Mouse (Mus musculus) liver, embryonic 14.5 days (tissue): ENCODE measurements at regions not wholly inside any gene's neighbourhood (a gene's known extent, or its start where the extent isn't known, plus 50 kb on each side); places are given as distances from the start of the nearest gene placed in this dataset.

Experiments used
- ATAC-seq: fragments of 200-750 bp; cut with Nextera tagmentation; 2 replicates; pipeline ENCODE4 v1.8.0; 2017; ENCODE audit warnings: moderate number of reproducible peaks, mild to moderate bottlenecking, moderate library complexity; ENCODE audit not compliant: insufficient read depth
- DNase-seq, 3 experiments: peaks; one replicate each; pipeline ENCODE4 v3.0.0-alpha.2; 2012 to 2013; ENCODE audit warnings: low read depth in 3 of 3, low spot score in 3 of 3
- H3K27ac ChIP-seq: fragments of 300-500 bp; sonication (generic); 2 replicates; pipeline ENCODE4 v1.5.1; 2014; ENCODE audit warnings: moderate library complexity, mild to moderate bottlenecking, control low read depth, inconsistent platforms
- H3K27me3 ChIP-seq: fragments of 300-500 bp; sonication (generic); 2 replicates; pipeline ENCODE4 v1.6.1; 2014; ENCODE audit warnings: mild to moderate bottlenecking, low read length, moderate library complexity; ENCODE audit not compliant: control insufficient read depth, insufficient read depth
- H3K36me3 ChIP-seq: fragments of 300-500 bp; sonication (generic); replicated peaks from 2 replicates; pipeline ENCODE4 v1.6.1; 2014; ENCODE audit warnings: low read depth; ENCODE audit not compliant: control insufficient read depth, insufficient read depth
- H3K4me1 ChIP-seq, 2 experiments: fragments of 200-500 bp in 1 of 2; fragments of 300-500 bp in 1 of 2; sonication (generic) in 1 of 2; replicated peaks; 2 replicates each; pipeline ENCODE4 v1.6.1; 2012 to 2014; ENCODE audit warnings: antibody characterized with exemption in 1 of 2, inconsistent platforms in 1 of 2, low read length in 1 of 2; ENCODE audit not compliant: control insufficient read depth in 2 of 2, insufficient read depth in 2 of 2
- H3K4me2 ChIP-seq: fragments of 300-500 bp; sonication (generic); 2 replicates; pipeline ENCODE4 v1.6.1; 2014; ENCODE audit warnings: low read depth, mild to moderate bottlenecking, control low read depth, moderate library complexity
- H3K4me3 ChIP-seq, 2 experiments: fragments of 200-500 bp in 1 of 2; fragments of 300-500 bp in 1 of 2; sonication (generic) in 1 of 2; 2 replicates each; pipeline ENCODE4 v1.5.1; 2012 to 2014; ENCODE audit warnings: low read depth in 2 of 2, low read length in 2 of 2, mild to moderate bottlenecking in 2 of 2, control low read depth in 1 of 2, inconsistent platforms in 1 of 2, moderate library complexity in 1 of 2; ENCODE audit not compliant: insufficient read depth in 1 of 2
- H3K9ac ChIP-seq: fragments of 300-500 bp; sonication (generic); replicated peaks from 2 replicates; pipeline ENCODE4 v1.6.1; 2014; ENCODE audit warnings: mild to moderate bottlenecking, control low read depth, moderate library complexity
- H3K9me3 ChIP-seq: fragments of 300-500 bp; sonication (generic); 2 replicates; pipeline ENCODE4 v1.6.1; 2016; ENCODE audit warnings: low read length, mixed read lengths; ENCODE audit not compliant: control insufficient read depth
- CTCF ChIP-seq: IDR thresholded peaks from 2 replicates; pipeline ENCODE4 v1.5.1; 2016; ENCODE audit warnings: antibody characterized with exemption, low read depth, control low read depth
- EP300 ChIP-seq: IDR thresholded peaks from 2 replicates; pipeline ENCODE4 v1.6.1; 2016; ENCODE audit warnings: antibody characterized with exemption, low read depth
- WGBS: fragments of 180-500 bp; shearing (Covaris S2); extraction: QIAGEN DNeasy Blood & Tissue Kit; methylation state at CpG from one replicate; pipeline ENCODE4 v1.1.7; 2014; ENCODE audit not compliant: insufficient replicate concordance; 5-methylcytosine and 5-hydroxymethylcytosine counted together

GRCm38 (mm10) chr1:193800998-193801397, 430.9 kb upstream of the Camk1g start:
- H3K9me3 ChIP-seq = no peaks in the 10 kb centered on the region
- 22% methylated on average over 3 of the region's 3 CpGs for WGBS
- ATAC-seq = no peak
- DNase-seq = no peak
- no peak overlapping the region for H3K4me2 ChIP-seq
- H3K4me3 ChIP-seq = no peak overlapping the region
- no peaks in the 10 kb centered on the region for H3K27me3 ChIP-seq
- no peaks in the 10 kb centered on the region for H3K4me1 ChIP-seq
- no peak overlapping the region for H3K9ac ChIP-seq
- no peak overlapping the region for H3K27ac ChIP-seq
- TF ChIP-seq CTCF = no peak
- no peak for TF ChIP-seq EP300
- no peaks in the 10 kb centered on the region for H3K36me3 ChIP-seq

- ATAC-seq = no peak
- TF ChIP-seq CTCF = no peak
- TF ChIP-seq EP300 = no peak
- 43% methylated on average over 2 of the region's 2 CpGs for WGBS
These were observed 420.5 kb upstream of the Camk1g start for GRCm38 (mm10) chr1:193790579-193790978.

GRCm38 (mm10) chr1:193788496-193788895, 418.4 kb upstream of the Camk1g start:
- Histone ChIP-seq H3K27ac (no peak overlapping the region), H3K36me3 (no peaks in the 10 kb centered on the region)
- no peak for TF ChIP-seq EP300
- no peak for TF ChIP-seq CTCF

More at GRCm38 (mm10) chr1:193790579-193790978, 420.5 kb upstream of the Camk1g start:
- Histone ChIP-seq H3K36me3 (no peaks in the 10 kb centered on the region), H3K4me1 (no peaks in the 10 kb centered on the region), H3K4me3 (no peak overlapping the region), H3K4me2 (no peak overlapping the region), H3K9me3 (no peaks in the 10 kb centered on the region), H3K9ac (no peak overlapping the region), H3K27ac (no peak overlapping the region), H3K27me3 (no peaks in the 10 kb centered on the region)
- no peak for DNase-seq

GRCm38 (mm10) chr1:193787417-193787816, 417.3 kb upstream of the Camk1g start:
- Histone ChIP-seq H3K4me3 (no peak overlapping the region), H3K36me3 (no peaks in the 10 kb centered on the region), H3K27me3 (no peaks in the 10 kb centered on the region), H3K4me2 (no peak overlapping the region), H3K27ac (no peak overlapping the region), H3K9me3 (no peaks in the 10 kb centered on the region), H3K9ac (no peak overlapping the region), H3K4me1 (no peaks in the 10 kb centered on the region)
- no peak for DNase-seq
- ATAC-seq = no peak
- TF ChIP-seq CTCF (no peak), EP300 (no peak)
- WGBS = 38% methylated on average over 1 of the region's 1 CpGs

More at GRCm38 (mm10) chr1:193788496-193788895, 418.4 kb upstream of the Camk1g start:
- Histone ChIP-seq H3K4me2 (no peak overlapping the region), H3K4me3 (no peak overlapping the region), H3K27me3 (no peaks in the 10 kb centered on the region), H3K9me3 (no peaks in the 10 kb centered on the region), H3K4me1 (no peaks in the 10 kb centered on the region), H3K9ac (no peak overlapping the region)
- DNase-seq (no peak), ATAC-seq (no peak)
- WGBS = 55% methylated on average over 2 of the region's 2 CpGs

- H3K27ac ChIP-seq = no peak overlapping the region
These were observed 414.9 kb upstream of the Camk1g start for GRCm38 (mm10) chr1:193784966-193785365.

More at GRCm38 (mm10) chr1:193784966-193785365, 414.9 kb upstream of the Camk1g start:
- H3K4me1 ChIP-seq = no peaks in the 10 kb centered on the region
- H3K4me3 ChIP-seq = no peak overlapping the region
- DNase-seq (no peak), ATAC-seq (no peak)
- no peak overlapping the region for H3K9ac ChIP-seq
- no peak overlapping the region for H3K4me2 ChIP-seq
- no peak for TF ChIP-seq CTCF
- no peak for TF ChIP-seq EP300
- no peaks in the 10 kb centered on the region for H3K27me3 ChIP-seq
- no peaks in the 10 kb centered on the region for H3K36me3 ChIP-seq
- 41% methylated on average over 1 of the region's 1 CpGs for WGBS
- H3K9me3 ChIP-seq = no peaks in the 10 kb centered on the region
